Mouse (Mus musculus) lung, embryonic 14.5 days (tissue): ENCODE measurements around the gene Tas2r126. TPM values are rescaled to one million over a fixed set of nuclear protein-coding genes. Genes with fewer than 3 reads are reported as not detected.
"Not testable (repeated sequence)": the region's sequence is repeated elsewhere in the genome, so short reads cannot be mapped to it uniquely, and the experiment has no call there.

ENCODE experiments used
- ATAC-seq: fragments of 200-750 bp; cut with Nextera tagmentation; 2 replicates; pipeline ENCODE4 v1.8.0; 2017; ENCODE audit warnings: mild to moderate bottlenecking, moderate TSS enrichment, moderate library complexity; ENCODE audit not compliant: insufficient read depth
- DNase-seq: peaks from one replicate; pipeline ENCODE4 v3.0.0-alpha.2; 2015
- H3K27ac ChIP-seq: fragments of 300-500 bp; sonication (generic); 2 replicates; pipeline ENCODE4 v1.5.1; 2014; ENCODE audit warnings: low read depth, mild to moderate bottlenecking, moderate library complexity
- H3K27me3 ChIP-seq: fragments of 300-500 bp; sonication (generic); 2 replicates; pipeline ENCODE4 v1.6.1; 2014; ENCODE audit warnings: low read length, control low read depth; ENCODE audit not compliant: insufficient read depth
- H3K36me3 ChIP-seq: fragments of 300-500 bp; sonication (generic); 2 replicates; pipeline ENCODE4 v1.6.1; 2014; ENCODE audit warnings: control low read depth; ENCODE audit not compliant: insufficient read depth
- H3K4me1 ChIP-seq: fragments of 300-500 bp; sonication (generic); 2 replicates; pipeline ENCODE4 v1.6.1; 2014; ENCODE audit warnings: antibody characterized with exemption, control low read depth; ENCODE audit not compliant: insufficient read depth
- H3K4me2 ChIP-seq: fragments of 300-500 bp; sonication (generic); 2 replicates; pipeline ENCODE4 v1.6.1; 2014; ENCODE audit warnings: mild to moderate bottlenecking
- H3K4me3 ChIP-seq: fragments of 300-500 bp; sonication (generic); 2 replicates; pipeline ENCODE4 v1.5.1; 2014; ENCODE audit warnings: low read depth, low read length
- H3K9ac ChIP-seq: fragments of 300-500 bp; sonication (generic); 2 replicates; pipeline ENCODE4 v1.6.1; 2014
- H3K9me3 ChIP-seq: fragments of 300-500 bp; sonication (generic); 2 replicates; pipeline ENCODE4 v1.6.1; 2016; ENCODE audit warnings: low read depth, low read length, control low read depth
- CTCF ChIP-seq: IDR thresholded peaks from 2 replicates; pipeline ENCODE4 v1.5.1; 2016; ENCODE audit warnings: antibody characterized with exemption, low read depth
- WGBS: fragments of 180-500 bp; shearing (Covaris S2); extraction: QIAGEN DNeasy Blood & Tissue Kit; methylation state at CpG from one replicate; pipeline ENCODE4 v1.1.7; 2014; 5-methylcytosine and 5-hydroxymethylcytosine counted together
- polyA plus RNA-seq: library from polyadenylated mRNA; unstranded; fragments of >200 nt; fragmentation: Nextera tagmentation; extraction: Ambion mirVana; gene quantifications from 2 replicates; pipeline ENCODE4 v1.2.1, GENCODE M21; 2014

The Tas2r126 gene
- polyA plus RNA-seq, 1 experiment from 2014 or later: not detected

DNA sequence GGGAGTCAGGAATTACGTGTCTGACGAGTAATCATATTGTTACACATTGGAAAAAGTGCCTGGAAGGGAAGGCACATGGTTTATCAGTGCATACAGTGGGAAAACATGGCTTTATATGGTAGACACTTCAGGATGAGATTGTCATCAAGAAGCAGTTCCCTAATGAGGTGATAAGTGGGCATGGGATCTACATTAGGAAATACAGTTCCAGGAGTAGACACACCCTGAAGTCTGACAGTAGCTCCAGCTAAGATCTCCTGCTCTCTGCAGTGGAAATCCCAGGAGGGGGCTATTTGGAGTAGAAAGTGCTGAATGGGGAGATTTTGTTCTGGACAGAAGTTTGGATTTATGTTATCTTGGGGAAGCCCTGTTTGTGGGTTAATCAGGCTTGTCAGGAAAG lies 7.1 kb downstream of the Tas2r126 start:
- H3K9ac ChIP-seq: no peak overlapping the region
- no peaks in the 10 kb centered on the region for H3K27me3 ChIP-seq
- no peak overlapping the region for H3K4me2 ChIP-seq
- H3K9me3 ChIP-seq: no peaks in the 10 kb centered on the region
- DNase-seq: peak; percentile 11
- H3K36me3 ChIP-seq: no peaks in the 10 kb centered on the region
- no peaks in the 10 kb centered on the region for H3K4me1 ChIP-seq
- no peak overlapping the region for H3K4me3 ChIP-seq
- TF ChIP-seq CTCF: no peak
- no peak for ATAC-seq
- WGBS: 33% methylated on average over 2 of the region's 2 CpGs
- H3K27ac ChIP-seq: no peak overlapping the region

DNA sequence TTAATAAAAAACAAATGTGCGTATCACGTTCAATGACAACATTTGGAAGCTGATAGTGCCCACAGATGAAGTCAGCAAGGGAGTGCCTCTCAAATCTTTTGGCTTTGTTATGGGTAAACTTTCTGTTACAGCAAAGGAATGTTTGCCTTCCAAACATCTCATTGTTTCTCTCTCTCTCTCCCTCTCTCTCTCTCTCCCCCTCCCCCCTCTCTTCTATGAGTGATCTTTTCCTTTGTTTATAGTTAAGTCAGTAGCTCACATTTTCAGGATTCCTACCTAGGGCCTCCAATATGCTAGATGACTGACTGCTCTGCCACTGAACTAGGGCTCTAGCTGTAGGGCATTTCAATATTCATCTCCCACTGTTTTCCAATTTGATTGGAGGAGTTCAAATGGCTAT lies 10.2 kb downstream of the Tas2r126 start:
- no peaks in the 10 kb centered on the region for H3K27me3 ChIP-seq
- TF ChIP-seq CTCF: no peak
- H3K4me1 ChIP-seq: no peaks in the 10 kb centered on the region
- 44% methylated on average over 2 of the region's 2 CpGs for WGBS
- H3K27ac ChIP-seq: no peak overlapping the region
- H3K36me3 ChIP-seq: no peaks in the 10 kb centered on the region
- H3K4me2 ChIP-seq: no peak overlapping the region
- no peak for ATAC-seq
- peak; percentile 9 for DNase-seq
- H3K9me3 ChIP-seq: no peaks in the 10 kb centered on the region
- no peak overlapping the region for H3K4me3 ChIP-seq
- no peak overlapping the region for H3K9ac ChIP-seq

DNA sequence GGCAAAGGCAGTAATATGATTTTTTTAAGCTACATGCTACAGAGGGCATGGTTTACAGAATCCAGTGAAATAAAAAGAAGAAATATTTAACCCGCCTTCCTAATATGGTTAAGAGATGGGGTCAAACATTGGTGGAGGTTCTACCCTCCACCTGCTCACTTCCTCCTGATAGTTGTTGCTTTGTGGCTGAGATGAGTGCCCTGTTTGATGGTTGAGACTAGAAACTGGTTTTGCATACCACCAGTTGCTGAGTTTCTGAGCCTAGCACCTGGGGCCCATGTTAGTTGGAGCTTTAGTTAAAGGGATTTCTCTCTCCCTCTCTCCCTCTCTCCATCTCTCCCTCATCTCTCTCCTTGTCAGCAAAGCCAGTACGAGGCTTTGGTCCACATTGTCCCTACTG lies 13.0 kb downstream of the Tas2r126 start:
- no peak overlapping the region for H3K4me3 ChIP-seq
- H3K36me3 ChIP-seq: no peaks in the 10 kb centered on the region
- no peaks in the 10 kb centered on the region for H3K4me1 ChIP-seq
- 63% methylated on average over 2 of the region's 2 CpGs for WGBS
- no peak overlapping the region for H3K27ac ChIP-seq
- TF ChIP-seq CTCF: no peak
- DNase-seq (no peak), ATAC-seq (no peak)
- no peak overlapping the region for H3K4me2 ChIP-seq
- no peaks in the 10 kb centered on the region for H3K27me3 ChIP-seq
- no peaks in the 10 kb centered on the region for H3K9me3 ChIP-seq
- no peak overlapping the region for H3K9ac ChIP-seq

DNA sequence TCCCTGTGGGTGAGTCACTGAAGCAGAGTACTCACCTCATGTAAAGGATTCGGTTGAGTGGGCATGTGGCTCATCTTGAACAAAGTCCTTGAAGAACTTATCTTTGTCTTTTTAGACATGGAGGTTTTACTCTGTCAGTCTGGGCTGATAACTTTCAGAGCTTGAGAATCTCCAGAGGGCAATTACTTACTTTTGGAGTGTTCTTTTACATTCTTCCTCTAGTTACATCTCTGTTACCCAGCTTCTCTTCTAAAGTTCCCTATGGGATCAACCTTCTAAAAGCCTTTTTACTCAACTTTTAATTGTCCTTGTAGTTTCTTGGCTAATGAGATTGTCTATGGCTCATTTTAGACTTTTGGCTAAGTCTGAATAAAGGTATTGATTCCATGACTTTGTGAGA lies 30.8 kb downstream of the Tas2r126 start, which contains the start of gene Olfr458:
Gene Olfr458 (minus strand): TSS at position 101 of the 400 bp plus-strand sequence.
- Histone ChIP-seq H3K9me3 (no peaks in the 10 kb centered on the region), H3K4me3 (no peak within 1 kb of the TSS), H3K27ac (no peak within 1 kb of the TSS), H3K9ac (no peak within 1 kb of the TSS), H3K4me1 (no peaks in the 10 kb centered on the region), H3K27me3 (no peaks in the 10 kb centered on the region), H3K36me3 (no peaks in the 10 kb centered on the region), H3K4me2 (no peak within 1 kb of the TSS)
- DNase-seq (no peak), ATAC-seq (no peak)
- no peak for TF ChIP-seq CTCF
- WGBS: 67% methylated on average over 1 of the region's 1 CpGs

DNA sequence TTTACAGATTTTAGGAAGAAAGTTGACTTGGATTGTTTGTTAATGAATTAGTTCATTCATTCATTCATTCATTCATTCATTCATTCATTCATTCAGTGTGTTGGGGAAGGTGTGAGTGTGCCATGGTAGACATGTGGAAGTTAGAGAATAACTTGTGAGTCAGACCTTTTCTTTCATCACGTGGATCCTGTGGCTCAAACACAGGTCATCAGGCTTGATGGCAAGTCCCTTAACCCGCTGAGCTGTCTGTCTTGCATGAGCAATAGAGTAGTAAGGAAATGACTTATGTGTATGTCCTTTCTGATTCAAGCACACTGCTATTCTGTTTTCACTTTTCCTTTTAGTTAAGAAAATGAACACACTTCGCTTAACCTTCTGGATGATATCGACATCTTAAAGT lies 36.2 kb downstream of the Tas2r126 start:
- no peaks in the 10 kb centered on the region for H3K9me3 ChIP-seq
- H3K4me3 ChIP-seq: no peak overlapping the region
- no peaks in the 10 kb centered on the region for H3K4me1 ChIP-seq
- H3K36me3 ChIP-seq: no peaks in the 10 kb centered on the region
- no peak overlapping the region for H3K9ac ChIP-seq
- 85% methylated on average over 4 of the region's 4 CpGs for WGBS
- DNase-seq: no peak
- no peaks in the 10 kb centered on the region for H3K27me3 ChIP-seq
- H3K4me2 ChIP-seq: no peak overlapping the region
- ATAC-seq: no peak
- no peak overlapping the region for H3K27ac ChIP-seq
- TF ChIP-seq CTCF: no peak

DNA sequence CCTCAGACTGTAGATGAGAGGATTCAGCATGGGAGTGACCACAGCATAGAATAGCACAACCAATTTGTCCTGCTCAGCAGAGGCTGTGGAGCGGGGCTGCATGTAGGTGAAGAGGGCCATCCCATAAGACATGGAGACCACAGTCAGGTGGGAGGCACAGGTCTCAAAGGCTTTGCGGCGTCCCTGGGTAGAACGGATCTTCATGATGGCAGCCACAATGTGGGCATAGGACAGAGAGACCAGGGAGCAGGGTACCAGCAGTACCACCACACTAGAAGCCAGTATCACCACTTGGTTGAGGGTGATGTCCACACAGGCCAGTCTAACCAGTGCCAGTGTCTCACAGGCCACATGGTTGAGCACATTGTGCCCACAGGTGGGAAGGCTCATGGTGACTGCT lies 37.0 kb downstream of the Tas2r126 start:
- DNase-seq, ATAC-seq, H3K4me2 ChIP-seq, H3K27me3 ChIP-seq, H3K9ac ChIP-seq, H3K36me3 ChIP-seq, H3K27ac ChIP-seq, H3K4me1 ChIP-seq, H3K9me3 ChIP-seq, H3K4me3 ChIP-seq: not testable (repeated sequence)
- WGBS: 96% methylated on average over 4 of the region's 4 CpGs

DNA sequence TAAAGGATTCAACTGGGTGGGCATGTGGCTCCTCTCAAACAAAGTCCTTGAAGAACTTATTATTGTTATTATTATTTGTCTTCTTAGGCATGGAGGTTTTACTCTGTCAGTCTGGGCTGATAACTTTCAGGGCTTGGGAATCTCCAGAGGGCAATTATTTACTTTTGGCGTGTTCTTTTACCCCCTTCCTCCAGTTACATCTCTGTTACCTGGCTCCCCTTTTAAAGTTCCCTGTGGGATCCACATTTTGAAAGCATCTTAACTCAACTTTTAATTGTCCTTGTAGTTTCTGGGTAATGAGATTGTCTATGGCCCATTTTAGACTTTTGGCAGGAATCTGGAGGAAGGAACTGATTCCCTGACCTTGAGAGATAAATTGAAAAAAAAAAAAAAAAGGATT lies 41.9 kb downstream of the Tas2r126 start, which contains the start of gene Olfr457:
Gene Olfr457 (minus strand): TSS at position 101 of the 400 bp plus-strand sequence.
- WGBS: 65% methylated on average over 1 of the region's 1 CpGs
- no peak within 1 kb of the TSS for H3K27ac ChIP-seq
- no peaks in the 10 kb centered on the region for H3K36me3 ChIP-seq
- H3K9me3 ChIP-seq: no peaks in the 10 kb centered on the region
- DNase-seq (no peak), ATAC-seq (no peak)
- no peak within 1 kb of the TSS for H3K9ac ChIP-seq
- no peaks in the 10 kb centered on the region for H3K27me3 ChIP-seq
- H3K4me2 ChIP-seq: no peak within 1 kb of the TSS
- H3K4me3 ChIP-seq: no peak within 1 kb of the TSS
- H3K4me1 ChIP-seq: no peaks in the 10 kb centered on the region
- TF ChIP-seq CTCF: no peak

DNA sequence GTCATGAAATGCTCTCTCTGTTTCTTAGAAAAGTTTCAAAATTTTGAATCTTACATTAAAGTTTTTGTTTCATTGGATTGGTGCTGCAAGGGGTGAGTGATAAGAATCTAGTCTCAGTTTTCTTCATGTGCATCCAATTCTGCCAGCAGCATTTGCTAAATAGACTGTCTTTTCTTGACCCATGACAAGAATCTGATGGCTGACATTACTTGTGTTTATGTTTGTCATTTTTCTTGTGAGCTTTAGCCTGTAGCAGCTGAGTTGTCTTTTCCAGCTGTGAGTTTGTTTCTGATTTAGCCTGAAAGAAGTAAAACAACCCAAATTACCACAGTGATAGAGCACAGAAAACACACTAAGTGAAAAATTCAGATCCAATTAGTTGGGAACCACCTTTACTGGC lies 50.3 kb downstream of the Tas2r126 start:
- Histone ChIP-seq H3K9me3 (no peaks in the 10 kb centered on the region), H3K4me1 (no peaks in the 10 kb centered on the region), H3K9ac (no peak overlapping the region), H3K27me3 (no peaks in the 10 kb centered on the region), H3K27ac (no peak overlapping the region), H3K4me2 (no peak overlapping the region), H3K36me3 (no peaks in the 10 kb centered on the region), H3K4me3 (no peak overlapping the region)
- peak; percentile 70 for DNase-seq
- peak; percentile 54; the same call in 1 of the 2 replicates for ATAC-seq
- TF ChIP-seq CTCF: no peak

Other genes with a start within 250 kb of the Tas2r126 start
- gene Tas2r144, start 219.2 kb upstream of the Tas2r126 start, polyA plus RNA-seq: not detected in 2 replicates
- gene Gstk1, start 188.6 kb upstream of the Tas2r126 start, polyA plus RNA-seq: 31.8 and 34.2 TPM in 2 replicates
- 1.9 TPM in 2 replicates for gene Tmem139, start 172.6 kb upstream of the Tas2r126 start, polyA plus RNA-seq
- gene Casp2, start 169.6 kb upstream of the Tas2r126 start, polyA plus RNA-seq: 71.1 and 75.1 TPM in 2 replicates
- gene Clcn1, start 147.8 kb upstream of the Tas2r126 start, polyA plus RNA-seq: 0.09 TPM in 1 of 2 replicates, not detected in the other
- 0.11 and 0.13 TPM in 2 replicates for gene Fam131b, start 109.9 kb upstream of the Tas2r126 start, polyA plus RNA-seq
- 194 and 198 TPM in 2 replicates for gene Zyx, start 84.9 kb upstream of the Tas2r126 start, polyA plus RNA-seq
- gene Epha1, start 61.3 kb upstream of the Tas2r126 start, polyA plus RNA-seq: 5.7 and 7.0 TPM in 2 replicates
- not detected in 2 replicates for gene Tas2r143, start 34.3 kb upstream of the Tas2r126 start, polyA plus RNA-seq
- gene Tas2r135, start 29.1 kb upstream of the Tas2r126 start, polyA plus RNA-seq: not detected in 2 replicates
- gene Olfr458, start 30.7 kb downstream of the Tas2r126 start, polyA plus RNA-seq: not detected in 2 replicates
- not detected in 2 replicates for gene Olfr457, start 41.8 kb downstream of the Tas2r126 start, polyA plus RNA-seq
- 0.18 TPM in 1 of 2 replicates, not detected in the other for gene Olfr456, start 52.7 kb downstream of the Tas2r126 start, polyA plus RNA-seq
- gene Olfr455, start 113.1 kb downstream of the Tas2r126 start, polyA plus RNA-seq: not detected in 2 replicates
- gene Tcaf3, start 163.2 kb downstream of the Tas2r126 start, polyA plus RNA-seq: not detected in 2 replicates
- 3.6 and 3.7 TPM in 2 replicates for gene Tcaf2, start 210.7 kb downstream of the Tas2r126 start, polyA plus RNA-seq